ENCODE assay signal across 16 mouse cellular contexts in genomic region chr10:121303559-121303958, GRCm38 (mm10).
"Had no signal": no experiment of that assay in that cellular context is flagged by ENCODE, and none has a peak within 500 bp of the region (broad histone marks: within the 10 kb centered on the region; RNA-seq: fewer than 3 reads in every experiment).

No protein-coding gene starts in this region.

- H3K27ac ChIP-seq: neural tube, embryonic 13.5 days; neural tube, embryonic 15.5 days; stomach, embryonic 15.5 days; stomach, postnatal 0 days had no signal

- H3K4me3 ChIP-seq: neural tube, embryonic 13.5 days; neural tube, embryonic 15.5 days; stomach, embryonic 15.5 days had no signal

- H3K27me3 ChIP-seq: neural tube, embryonic 13.5 days; neural tube, embryonic 15.5 days; stomach, embryonic 15.5 days had no signal

- DNase-seq: retina, postnatal 1 day; right cerebral cortex, adult 18-20 months; right cerebral cortex, postnatal 14 days; right cerebral cortex, postnatal 25 days; right cerebral cortex, postnatal 4 days; spleen, adult 18-20 months; thymus, adult 18-20 months; thymus, adult 2 months; thymus, postnatal 14 days; thymus, postnatal 25 days; thymus, postnatal 36 days; thymus, postnatal 4 days had no signal

- H3K4me2 ChIP-seq: neural tube, embryonic 13.5 days; neural tube, embryonic 15.5 days; stomach, embryonic 15.5 days had no signal

- H3K36me3 ChIP-seq: stomach, embryonic 15.5 days had no signal

- H3K9me3 ChIP-seq: neural tube, embryonic 13.5 days; neural tube, embryonic 15.5 days; stomach, embryonic 15.5 days had no signal

- H3K9ac ChIP-seq: neural tube, embryonic 13.5 days; neural tube, embryonic 15.5 days; stomach, embryonic 15.5 days had no signal

- H3K4me1 ChIP-seq: stomach, embryonic 15.5 days had no signal
